Mouse (Mus musculus): ENCODE measurements around the gene St13.

St13 gene

DNA sequence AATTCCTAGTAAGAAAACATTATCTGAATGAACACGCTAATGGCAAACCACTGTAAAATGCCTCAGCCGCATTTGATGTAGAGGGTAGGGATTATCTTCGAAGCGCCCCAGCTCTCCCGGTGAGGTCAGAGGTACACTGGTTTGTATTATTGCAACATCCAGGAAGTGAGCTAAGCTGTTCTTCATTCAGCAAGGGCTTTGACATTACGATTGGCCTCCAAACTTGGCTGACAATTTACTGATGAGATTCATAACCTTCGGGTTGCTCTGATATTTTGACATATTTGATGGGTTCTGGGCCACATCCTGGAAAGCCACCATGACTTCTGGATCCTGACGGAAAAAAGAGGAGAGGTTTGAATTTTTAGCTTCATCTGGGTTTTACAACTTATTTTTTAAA is 34.6 kb downstream of the St13 start:
- no peak for DNase-seq (ENCODE audit: low spot score in 2 of 2)

DNA sequence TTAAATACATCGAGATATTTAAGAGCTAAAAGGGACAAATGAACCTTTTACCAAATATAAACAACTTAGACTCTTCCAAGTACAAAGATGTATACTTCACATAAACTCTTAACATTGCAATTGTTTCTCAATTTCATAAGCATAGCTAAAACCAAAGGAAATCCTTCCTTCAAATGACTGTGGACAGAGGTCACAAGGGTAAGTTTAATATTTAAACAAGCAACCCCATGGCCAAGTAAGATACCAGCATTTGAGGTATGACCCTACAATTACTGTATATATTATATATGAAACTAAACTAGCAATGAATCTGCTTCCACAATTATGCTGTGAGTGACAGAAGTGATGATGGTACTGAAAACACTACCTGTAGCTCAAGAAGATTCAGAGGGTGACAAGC is 35.6 kb downstream of the St13 start:
- DNase-seq (ENCODE audit: low spot score in 2 of 2): no peak

DNA sequence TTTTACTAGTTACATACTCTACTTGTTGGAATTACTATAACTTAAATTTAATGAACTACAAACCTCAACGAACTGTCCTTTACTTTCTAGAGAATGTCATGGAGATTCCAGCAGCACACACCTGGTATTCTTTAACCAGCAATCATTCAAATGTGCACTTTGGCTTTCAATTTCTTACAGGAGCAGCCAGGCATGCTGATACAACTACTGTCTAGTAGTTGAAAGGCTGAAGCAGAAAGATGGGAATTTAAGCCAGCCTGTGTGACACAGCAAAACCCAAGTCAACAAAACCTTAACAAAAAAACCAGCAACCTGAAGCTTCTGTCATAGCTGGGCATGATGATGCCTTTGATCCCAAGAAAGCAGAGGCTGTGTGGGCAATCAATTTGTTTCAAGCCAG is 37.4 kb downstream of the St13 start:
- DNase-seq (ENCODE audit: low spot score in 2 of 2): no peak

DNA sequence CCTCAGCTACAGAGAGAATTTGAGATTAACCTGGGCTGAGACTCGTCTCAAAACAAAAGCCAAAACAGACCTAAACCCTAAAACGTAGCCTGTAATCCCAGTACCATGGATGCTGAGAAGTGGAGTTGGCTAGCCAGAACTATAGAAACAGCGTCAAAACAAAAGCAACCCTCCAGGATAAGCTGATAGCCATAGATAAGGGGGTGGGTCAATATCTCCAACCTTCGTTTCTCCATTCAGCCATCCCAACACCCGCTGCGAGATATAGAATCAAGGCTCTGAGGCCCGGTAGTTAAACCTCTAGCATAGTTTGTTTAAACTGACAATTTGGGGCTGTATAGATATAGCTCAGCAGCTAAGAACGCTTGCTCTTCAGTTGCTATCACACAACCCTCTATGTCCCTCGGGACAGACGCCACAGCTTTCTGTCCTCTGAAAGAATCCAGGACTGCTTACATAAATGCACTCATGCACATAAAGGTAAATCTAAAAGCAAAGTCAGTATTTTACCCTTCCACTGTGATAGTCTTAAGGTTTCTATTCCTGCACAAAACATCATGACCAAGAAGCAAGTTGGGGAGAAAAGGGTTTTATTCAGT is 38.4 kb downstream of the St13 start:
- DNase-seq (ENCODE audit: low spot score in 2 of 2): no peak

DNA sequence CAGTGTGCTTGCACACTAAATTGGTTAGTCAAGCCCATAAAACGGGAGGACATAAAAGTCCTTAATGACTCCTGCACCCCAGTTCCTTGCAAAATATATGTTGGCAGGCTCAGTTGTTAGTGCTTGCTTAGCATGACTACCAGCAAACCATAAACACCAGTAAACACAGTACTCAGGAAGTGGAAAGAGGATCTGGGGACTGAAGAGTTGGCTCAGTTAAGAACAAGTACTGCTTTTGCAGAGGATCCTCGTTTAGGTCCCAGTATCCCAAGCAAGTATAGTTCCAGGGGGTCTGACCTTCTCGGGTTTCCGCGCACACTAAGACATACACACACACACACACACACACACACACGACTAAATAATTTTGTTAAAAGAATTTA is 38.9 kb downstream of the St13 start:
- DNase-seq (ENCODE audit: low spot score in 2 of 2): no peak

DNA sequence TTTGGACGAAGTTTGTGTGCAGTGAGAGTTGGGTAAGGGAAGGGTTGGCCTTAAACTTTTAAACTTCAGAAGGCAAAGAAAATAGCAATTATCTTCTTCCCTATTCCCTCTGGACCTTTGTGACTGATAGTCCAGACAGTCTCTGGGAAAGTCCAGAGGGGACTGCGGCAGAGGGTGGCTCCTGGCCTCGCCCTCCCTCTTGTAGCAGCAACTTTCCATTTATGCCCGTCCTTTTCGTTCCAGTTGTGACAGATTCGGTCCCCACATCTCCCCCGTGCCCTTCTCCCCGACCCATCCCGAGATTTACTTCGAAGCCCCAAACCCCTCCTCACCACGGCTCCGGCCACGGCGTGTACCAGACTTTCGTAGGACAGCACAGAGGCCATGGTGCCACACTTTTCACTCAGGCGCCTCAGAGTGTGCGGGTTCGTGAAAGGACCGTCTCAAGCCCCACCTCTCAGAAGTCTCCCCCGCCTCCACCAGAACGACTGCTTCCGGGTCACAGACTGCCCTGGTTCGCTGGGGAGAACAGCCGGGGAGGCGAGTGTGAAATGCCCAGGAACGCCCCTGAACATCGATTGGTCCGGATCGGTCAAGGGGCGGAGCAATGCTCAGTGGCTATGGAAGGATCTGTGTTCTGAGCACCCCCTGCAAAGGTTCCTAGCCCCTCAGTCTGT is 39.4 kb downstream of the St13 start, which contains the start of gene Slc25a17:
TSS of gene Slc25a17 (minus strand) at position 468 of the 677 bp plus-strand sequence.
- DNase-seq (ENCODE audit: low spot score in 2 of 2): peak; percentile 87 to 92

DNA sequence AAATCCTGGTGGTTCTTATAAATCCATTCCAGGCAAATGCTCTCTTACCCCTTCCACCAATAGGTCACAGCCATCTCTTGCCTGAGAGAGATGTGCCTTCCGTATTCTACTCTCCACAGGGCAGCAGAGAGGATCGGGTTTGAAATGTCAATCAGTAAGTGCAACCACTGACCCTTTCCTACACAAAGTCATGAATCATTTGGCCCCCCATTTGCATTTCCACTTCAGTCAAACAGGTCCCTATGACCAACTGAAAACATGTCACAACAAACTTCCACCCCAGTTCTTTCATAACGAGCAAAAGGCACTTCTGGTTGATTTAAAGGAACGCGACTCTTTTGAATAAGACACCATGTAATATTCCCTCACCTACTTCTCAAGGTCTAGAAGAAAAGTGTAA is 40.5 kb downstream of the St13 start:
- no peak for DNase-seq (ENCODE audit: low spot score in 2 of 2)

DNA sequence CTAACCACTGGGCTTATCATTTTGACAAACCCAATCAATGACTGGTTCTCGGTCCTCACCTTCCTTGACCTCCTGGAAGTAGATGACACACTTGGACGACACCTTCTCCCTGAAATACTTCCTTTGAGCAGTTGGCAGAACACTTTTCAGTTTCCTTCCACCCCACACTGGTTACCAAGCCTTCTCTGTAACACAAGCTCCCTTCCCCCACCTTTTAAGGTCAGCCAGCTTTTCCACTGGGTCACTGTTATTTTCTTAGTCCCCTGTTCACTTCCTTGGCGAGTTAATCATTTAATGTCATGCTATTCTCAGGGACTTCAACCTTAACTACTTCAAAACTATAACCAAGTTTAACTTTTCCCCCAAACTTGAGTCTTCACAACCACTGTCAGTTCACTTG is 40.9 kb downstream of the St13 start:
- DNase-seq (ENCODE audit: low spot score in 2 of 2): no peak

DNA sequence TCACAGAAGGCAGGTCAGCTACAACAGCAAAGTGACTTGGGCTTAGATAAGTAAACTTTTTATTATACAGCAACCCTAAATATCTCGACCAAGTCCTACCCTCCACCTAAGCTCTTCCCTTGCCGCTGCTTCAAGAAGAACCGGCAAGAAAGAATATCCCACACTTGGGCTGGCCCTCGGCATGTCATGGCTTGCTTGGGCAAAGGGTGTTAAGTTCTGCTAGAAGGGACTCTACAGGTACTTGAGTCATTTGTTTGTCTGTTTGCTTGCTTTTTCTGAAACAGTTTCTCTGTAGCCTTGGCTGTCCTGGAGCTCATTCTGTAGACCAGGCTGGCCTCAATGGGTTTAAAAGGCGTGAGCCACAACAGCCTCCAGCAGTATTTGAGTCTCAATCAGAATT is 42.9 kb downstream of the St13 start:
- no peak for DNase-seq (ENCODE audit: low spot score in 2 of 2)

DNA sequence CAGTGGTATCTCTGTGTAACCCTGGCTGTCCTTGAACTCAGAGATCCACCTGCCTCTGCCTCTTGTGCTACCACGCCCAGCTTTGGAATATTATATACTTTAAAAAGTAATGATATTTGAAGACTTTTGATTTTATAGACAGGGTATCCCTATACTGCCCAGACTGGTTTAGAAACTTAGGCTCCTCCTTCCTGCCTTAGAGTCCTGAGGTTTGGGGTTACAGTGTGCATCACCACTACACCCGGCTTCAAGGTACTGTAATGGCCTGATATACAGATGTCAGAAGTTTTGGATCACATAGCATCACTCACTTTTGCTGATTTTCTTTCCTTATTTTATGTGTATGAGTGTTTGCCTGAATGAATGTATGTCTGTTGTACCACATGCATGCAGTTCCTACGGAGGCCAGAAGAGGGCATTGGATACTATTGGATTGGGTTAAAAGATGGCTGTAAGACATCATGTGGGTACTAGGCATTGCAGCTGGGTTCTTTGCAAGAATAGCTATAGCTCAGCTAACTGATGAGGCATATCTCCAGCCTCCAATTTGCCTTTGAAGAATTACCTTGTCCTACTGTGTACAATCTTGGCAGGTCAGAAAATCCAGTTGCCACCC is 44.6 kb downstream of the St13 start:
- DNase-seq (ENCODE audit: low spot score in 2 of 2): peak; percentile 22 to 41

DNA sequence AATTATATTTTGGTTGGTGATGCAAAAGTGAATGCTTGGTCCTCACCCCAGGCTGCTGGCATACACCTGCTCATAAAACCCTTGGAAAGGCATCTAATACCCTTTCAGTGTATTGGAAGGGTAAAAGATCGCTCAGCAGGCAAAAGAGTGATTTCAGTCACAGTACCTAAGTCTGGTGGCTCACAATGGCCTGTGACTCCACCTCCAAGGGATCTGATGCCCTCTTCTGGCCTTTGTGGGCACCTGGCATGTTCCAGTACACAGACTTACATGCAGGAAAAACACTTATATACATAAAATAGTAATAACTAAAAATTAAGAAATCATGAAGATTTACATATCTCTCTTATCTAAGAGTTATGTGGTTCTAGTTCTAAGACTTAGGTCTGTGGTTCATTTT is 47.2 kb downstream of the St13 start:
- no peak for DNase-seq (ENCODE audit: low spot score in 2 of 2)

DNA sequence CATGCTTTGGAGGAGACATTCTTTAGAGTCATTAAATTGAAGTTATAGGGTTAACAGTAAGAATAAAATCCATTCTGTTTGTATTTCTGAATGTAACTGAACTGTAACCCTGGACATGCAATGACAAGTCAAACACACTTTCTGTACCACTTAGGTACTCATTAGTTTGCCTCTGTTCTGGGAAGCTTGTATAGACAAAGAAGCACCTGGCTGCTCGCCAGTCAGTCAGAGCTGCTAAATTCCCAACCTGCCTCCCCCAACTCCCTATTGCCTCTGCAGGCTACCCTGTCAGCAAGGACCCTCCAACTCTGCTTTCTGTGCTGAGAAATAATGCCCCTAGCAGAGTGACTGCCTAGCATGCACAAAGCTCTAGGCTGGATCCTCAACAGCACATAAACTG is 49.5 kb downstream of the St13 start:
- no peak for DNase-seq (ENCODE audit: low spot score in 2 of 2)

DNA sequence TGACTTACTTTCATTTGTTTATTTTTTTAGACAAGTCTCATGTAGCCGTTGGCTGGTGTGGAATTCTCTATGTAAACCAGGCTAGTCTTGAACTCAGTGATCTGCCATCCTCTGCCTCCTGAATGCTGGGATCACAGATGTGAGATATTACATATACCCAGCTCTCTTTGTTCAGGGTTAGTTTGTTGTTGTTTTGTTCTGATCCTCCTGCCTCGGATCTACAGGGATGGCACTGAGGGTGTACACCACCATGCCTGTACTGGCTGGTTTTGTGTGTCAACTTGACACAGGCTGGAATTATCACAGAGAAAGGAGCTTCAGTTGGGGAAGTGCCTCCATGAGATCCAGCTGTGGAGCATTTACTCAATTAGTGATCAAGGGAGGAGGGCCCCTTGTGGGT is 51.5 kb downstream of the St13 start:
- no peak for DNase-seq (ENCODE audit: low spot score in 2 of 2)

DNA sequence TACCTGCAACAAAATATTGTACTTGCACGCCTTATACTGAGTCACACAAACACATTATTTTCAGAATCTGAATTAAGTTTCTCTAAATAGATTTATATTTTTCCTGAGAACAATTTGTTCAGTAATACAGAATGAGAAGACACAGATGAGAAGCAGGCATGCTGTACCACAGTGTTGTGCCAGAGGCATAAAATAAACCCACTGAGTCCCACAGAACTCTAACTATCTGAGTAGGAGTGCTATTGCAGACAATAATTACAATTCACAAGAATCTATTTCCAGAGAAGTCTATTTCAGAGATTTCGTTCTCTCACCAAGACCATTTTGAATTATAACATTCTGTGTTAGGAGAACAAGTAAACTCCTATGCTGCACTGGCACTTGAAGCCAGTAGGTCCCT is 52.4 kb downstream of the St13 start:
- no peak for DNase-seq (ENCODE audit: low spot score in 2 of 2)

DNA sequence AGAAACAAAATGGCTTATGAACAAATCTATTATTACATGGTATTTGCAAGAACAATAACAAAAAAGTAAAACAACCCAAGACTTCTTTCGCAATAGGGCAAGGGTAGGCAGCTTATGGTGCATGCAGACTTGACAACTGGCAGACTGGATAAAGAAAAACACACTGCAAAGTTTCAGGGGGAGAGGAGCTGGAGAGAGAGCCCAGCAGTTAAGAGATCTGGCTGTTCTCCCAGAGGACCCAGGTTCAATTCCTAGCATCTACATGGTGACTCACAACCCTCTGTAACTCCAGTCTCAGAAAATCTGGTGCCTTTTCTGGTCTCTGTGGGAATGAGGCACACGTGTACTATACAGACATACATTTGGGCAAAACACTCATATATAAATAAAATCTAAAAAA is 58.5 kb downstream of the St13 start:
- DNase-seq (ENCODE audit: low spot score in 2 of 2): no peak

DNA sequence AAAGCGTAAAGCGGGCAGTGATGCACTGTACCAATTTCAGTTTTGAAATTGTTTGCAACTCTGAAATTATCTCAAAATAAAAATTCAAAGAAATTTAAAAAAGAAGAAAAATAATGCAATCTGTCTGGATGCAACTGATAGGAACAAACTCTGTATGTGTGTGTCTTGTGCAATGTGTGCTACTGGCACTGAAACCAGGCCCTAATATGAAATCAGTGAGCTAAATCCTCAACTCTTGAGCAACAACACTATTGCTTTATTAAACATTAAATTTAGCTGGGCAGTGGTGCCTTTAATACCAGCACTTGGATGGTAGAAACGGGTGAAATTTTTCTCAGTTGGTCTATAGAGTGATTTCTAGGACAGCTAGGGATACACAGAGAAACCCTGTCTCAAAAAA is 60.7 kb downstream of the St13 start:
- no peak for DNase-seq (ENCODE audit: low spot score in 2 of 2)

DNA sequence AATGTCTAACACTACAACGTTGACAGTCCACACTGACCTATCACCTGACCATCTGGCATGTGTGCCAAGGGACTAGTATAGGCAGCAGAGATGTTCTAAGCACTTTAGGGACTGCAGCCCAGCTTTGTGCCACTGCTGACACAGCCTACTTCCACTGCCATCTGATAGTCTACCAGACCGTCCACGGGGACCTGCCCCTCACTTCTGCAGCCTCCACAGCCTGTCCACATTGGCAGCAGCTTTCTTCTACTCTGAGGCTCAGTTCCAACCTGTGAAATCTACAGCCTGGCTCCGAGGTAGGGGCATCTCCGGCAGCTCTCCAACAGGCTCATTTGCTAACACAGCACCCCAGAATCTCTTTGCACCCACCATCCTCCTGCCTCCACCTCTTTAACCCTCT is 63.4 kb downstream of the St13 start:
- DNase-seq (ENCODE audit: low spot score in 2 of 2): no peak

DNA sequence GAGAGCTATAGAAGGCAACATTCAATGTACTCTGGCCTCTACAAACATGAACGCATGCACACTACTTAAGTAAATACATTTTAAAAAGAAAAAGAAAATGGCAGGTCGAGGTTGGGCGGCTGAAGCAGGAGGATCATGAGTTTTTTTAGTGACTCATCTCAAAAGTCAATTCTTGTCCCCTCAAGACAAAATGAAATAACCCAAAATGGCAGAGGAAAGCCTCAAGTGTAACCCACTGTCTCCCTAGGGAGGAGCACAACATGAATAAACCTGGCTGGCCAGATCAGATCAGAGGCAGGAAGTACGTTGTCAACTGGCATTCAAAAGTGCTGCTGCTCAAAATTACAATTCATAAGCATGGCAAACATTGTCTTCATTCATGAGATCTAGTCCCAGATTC is 67.4 kb downstream of the St13 start:
- DNase-seq (ENCODE audit: low spot score in 2 of 2): no peak

DNA sequence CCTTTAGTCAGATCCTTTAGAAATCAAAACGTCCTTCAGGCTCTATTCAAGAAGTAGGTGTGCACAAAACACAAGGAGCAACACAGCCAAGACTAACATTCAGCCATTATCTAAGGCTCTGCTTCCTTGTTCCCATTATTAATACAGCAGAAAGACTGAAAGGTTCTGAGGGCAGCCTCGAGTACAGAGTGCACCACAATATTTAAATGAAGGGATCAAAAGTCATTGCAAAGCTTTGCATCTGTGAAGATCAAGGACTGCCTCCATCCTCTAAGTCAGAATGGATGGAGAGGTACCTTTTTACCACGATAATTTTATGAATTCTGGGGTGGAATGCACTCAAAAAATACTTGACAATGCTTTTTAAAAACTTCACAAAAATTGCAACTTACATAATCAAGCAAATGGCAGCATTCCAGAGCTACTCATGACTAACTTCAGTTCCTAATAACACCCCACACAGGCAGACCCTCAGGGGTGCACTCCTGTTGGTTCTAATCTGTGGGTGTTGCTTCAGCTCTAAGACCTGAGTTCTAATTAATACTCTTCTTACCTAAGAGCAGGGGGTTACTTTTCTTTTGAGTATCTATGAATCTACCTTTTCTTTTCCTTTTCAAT is 69.0 kb downstream of the St13 start:
- DNase-seq (ENCODE audit: low spot score in 2 of 2): no peak

DNA sequence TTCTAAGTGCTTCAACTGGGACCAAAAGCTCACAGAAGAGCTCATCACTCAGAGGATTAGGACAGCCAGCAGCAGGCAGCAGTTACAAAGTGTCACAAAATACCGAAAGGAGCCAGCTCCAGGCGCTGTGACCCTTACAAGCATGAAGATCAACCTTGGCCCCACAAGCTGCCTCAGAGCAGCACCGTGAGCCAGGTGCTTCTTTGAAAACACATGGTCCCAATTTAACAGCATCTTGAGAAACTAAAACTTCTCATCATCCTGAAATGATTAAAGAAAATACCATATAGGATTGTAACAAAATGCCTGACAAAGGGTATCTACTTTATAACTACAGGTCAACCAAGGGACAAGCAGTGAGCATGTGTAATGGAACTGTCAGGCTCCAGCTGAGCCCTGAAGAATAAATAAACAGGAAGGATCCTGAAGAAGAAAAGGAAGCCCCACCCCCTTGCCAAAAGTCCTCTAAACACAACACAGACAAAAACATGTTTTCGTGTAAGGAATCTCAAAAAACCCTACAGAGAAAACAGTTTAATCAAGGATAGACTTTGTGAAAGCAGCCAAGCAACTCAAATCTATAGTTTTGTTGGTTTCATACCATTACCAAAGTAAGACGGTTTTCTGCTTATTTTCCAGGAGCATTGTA is 70.0 kb downstream of the St13 start:
- DNase-seq (ENCODE audit: low spot score in 2 of 2): no peak

DNA sequence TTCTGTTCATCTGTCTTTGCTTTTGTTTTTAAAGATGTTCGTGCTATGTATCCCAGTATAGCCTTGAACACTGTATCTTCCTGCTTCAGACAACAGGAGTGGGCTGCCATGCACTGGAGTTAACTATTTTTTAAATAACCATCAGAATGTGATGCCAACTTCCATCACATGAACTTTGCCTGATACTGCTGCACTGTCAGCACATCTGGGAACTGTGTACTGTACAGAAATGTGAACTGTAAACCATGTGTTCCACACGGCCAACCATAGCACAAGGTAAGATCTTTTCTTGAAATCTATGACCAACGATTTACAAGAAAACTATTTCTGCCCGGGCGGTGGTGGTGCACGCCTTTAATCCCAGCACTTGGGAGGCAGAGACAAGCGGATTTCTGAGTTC is 72.4 kb downstream of the St13 start:
- no peak for DNase-seq (ENCODE audit: low spot score in 2 of 2)

DNA sequence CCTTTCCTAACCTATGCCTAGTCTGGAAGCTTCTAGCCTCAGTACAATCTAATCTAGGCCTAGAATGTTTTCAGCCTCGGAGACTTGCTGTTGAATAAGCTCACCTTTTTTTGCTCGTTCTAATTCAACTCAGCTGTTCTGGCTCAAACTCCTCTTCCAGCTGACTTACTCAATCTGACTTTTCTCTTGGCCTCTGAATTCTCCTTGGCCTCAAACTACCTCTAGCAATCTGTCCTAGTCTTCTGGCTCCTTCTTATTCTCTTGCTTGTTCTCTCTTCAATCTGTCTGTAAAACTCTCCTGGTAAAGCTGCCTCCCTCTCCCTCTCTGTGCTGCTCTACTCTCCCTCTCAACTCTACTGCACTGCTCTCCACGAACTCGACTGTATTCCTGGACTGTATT is 74.9 kb downstream of the St13 start:
- no peak for DNase-seq (ENCODE audit: low spot score in 2 of 2)

DNA sequence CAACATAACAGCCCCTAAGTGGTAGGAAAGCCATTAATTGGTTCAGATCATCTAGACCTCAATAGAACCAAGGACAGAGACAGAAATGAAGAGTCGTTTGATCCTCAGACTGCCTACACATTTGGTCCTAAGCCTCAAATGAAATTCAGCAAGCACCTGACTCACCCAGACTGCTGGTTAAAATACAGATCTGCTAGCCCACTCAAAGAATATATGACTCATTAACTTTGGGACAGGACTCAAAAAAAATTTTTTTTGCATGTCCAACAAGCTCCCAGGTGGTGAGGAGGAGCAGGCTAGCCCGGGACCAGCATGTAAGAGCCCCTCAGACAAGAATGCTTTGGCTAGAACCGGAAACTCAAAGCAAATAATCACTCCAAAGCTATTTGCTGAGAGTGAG is 79.7 kb downstream of the St13 start:
- DNase-seq (ENCODE audit: low spot score in 2 of 2): no peak
